Mouse (Mus musculus) large intestine, adult 2 months (tissue): ENCODE results near the gene 2210010C04Rik. TPM values are rescaled to one million over a fixed set of nuclear protein-coding genes. Genes with fewer than 3 reads are reported as not detected.
"Not testable (repeated sequence)": the region's sequence is repeated elsewhere in the genome, so short reads cannot be mapped to it uniquely, and the experiment has no call there.

Experiments
- DNase-seq: peaks from one replicate; pipeline ENCODE4 v3.0.0-alpha.2; 2012; ENCODE audit warnings: low read depth, low spot score
- WGBS: fragments of 180-500 bp; shearing (Covaris S2); methylation state at CpG from one replicate; pipeline ENCODE4 v1.1.7; 2018; 5-methylcytosine and 5-hydroxymethylcytosine counted together
- polyA plus RNA-seq: library from polyadenylated mRNA; depleted of rRNA; stranded (reverse); fragments of >200 nt; gene quantifications from 2 replicates; pipeline ENCODE4 v1.2.3, GENCODE M21; 2012; rRNA removed

2210010C04Rik gene
- polyA plus RNA-seq, 1 experiment: 0.20 TPM

DNA sequence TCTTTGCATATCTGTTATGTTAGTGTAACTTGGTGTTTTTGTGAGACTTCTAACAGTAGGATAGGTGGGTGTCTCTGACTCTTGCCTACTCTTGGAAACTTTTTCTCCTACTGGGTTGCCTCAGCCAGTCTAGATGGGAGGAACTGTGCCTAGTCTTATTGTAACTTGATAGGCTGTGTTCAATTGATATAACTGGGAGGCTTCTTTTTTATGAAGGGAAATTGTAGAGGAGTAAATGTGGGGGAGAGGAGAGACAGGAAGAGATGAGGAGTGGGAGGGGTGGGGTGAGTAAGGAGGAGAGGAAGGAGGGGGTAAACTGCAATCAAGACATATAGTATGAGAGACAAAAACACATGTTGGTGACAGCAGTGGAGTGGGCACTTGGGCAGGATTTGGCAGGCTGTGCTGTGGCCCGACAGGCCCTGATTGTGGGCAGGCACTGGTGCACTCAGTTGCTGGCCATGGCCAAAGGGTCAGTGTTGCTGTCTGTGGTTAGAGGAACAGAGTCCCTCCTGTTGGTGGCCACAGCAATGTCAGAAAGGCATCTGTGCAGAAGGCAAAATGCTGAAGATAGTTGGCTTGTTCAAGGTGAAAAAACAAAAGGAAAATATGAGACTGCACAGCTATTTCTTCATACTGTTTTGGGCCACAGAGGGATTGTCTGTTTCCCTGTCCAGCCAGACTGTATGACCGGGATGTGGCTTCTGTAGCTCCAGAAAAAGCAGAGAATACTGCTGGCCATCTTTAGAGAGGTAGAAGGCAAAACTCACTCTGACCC lies 9.2 kb downstream of the 2210010C04Rik start:
- 79% methylated on average over 2 of the region's 2 CpGs for WGBS
- no peak for DNase-seq

- 78% methylated on average over 2 of the region's 2 CpGs for WGBS
- DNase-seq: no peak
These were observed 16.2 kb downstream of the 2210010C04Rik start for GRCm38 (mm10) chr6:41019140-41019539.

GRCm38 (mm10) chr6:41018629-41019028 lies 16.7 kb downstream of the 2210010C04Rik start:
- no peak for DNase-seq
- WGBS: 31% methylated on average over 2 of the region's 2 CpGs

DNA sequence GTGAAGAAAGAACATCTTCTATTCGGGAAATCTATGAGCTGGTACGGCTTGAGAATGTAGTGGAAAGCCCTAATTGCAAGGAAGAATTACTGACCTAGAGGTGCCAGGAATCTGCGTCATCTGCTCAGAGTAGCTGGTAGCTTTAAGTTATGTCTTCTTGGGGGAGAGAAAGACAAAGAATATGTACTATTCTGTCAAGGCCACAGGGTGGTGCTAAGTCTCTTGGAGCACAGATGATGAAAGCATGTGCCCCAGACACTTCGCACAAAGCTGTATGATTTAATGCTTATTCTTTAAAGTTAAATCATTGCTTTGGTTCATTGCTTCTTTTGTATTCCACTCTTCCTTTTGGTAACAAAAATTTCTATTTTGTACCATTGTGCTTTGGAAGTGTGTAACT lies 20.2 kb downstream of the 2210010C04Rik start:
- no peak for DNase-seq
- WGBS: 68% methylated on average over 4 of the region's 4 CpGs

DNA sequence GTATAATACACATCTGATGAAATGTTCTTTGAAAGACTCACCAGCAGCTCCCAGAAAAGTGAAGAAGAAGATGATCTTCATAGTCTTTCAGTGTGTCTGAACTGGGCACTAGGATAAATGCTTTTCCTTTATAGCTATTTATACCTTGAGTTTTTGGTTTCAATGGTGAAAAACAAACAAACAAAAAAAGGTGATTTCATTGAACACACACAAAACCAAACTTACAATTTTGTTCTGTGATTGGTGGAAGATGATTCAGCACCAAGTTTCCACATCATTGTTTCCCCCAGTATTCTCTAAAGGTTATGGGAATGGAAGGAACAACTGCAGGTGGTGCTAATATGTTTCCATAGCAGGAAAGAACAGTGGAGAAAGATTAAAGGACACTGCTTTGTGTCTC lies 35.9 kb downstream of the 2210010C04Rik start, which contains the start of gene Gm2663:
Gm2663 (minus strand) TSS at position 101 of the 400 bp plus-strand sequence.
- not testable (repeated sequence) for DNase-seq

Other genes with a start within 250 kb of the 2210010C04Rik start
- gene Moxd2, start 148.0 kb downstream of the 2210010C04Rik start, polyA plus RNA-seq: not detected in 2 replicates
- gene Prss58, start 135.1 kb downstream of the 2210010C04Rik start, polyA plus RNA-seq: not detected in 2 replicates
- not detected in 2 replicates for gene 1700074P13Rik, start 95.0 kb downstream of the 2210010C04Rik start, polyA plus RNA-seq
- not detected in 2 replicates for gene Gm4744, start 83.6 kb downstream of the 2210010C04Rik start, polyA plus RNA-seq
- not detected in 2 replicates for gene 1810009J06Rik, start 70.8 kb downstream of the 2210010C04Rik start, polyA plus RNA-seq
- gene Gm2663, start 36.0 kb downstream of the 2210010C04Rik start, polyA plus RNA-seq: not detected in 2 replicates